Mouse (Mus musculus) heart, embryonic 14.5 days (tissue): Measurements from ENCODE around the gene Mettl7a2. TPM values are rescaled to one million over a fixed set of nuclear protein-coding genes. Genes with fewer than 3 reads are reported as not detected.
"Not testable (repeated sequence)": the region's sequence is repeated elsewhere in the genome, so short reads cannot be mapped to it uniquely, and the experiment has no call there.

Source experiments
- ATAC-seq: fragments of 200-750 bp; cut with Nextera tagmentation; 2 replicates; pipeline ENCODE4 v1.8.0; 2017; ENCODE audit warnings: low read depth, moderate TSS enrichment; ENCODE audit not compliant: insufficient number of reproducible peaks, insufficient read depth, low FRiP score
- H3K27ac ChIP-seq, 2 experiments: fragments of 200-500 bp in 1 of 2; fragments of 300-500 bp in 1 of 2; sonication (generic) in 1 of 2; replicated peaks in 1 of 2; 2 replicates each; pipeline ENCODE4 v1.5.1; 2012 to 2014; ENCODE audit warnings: low read depth in 2 of 2, low read length in 2 of 2, control low read depth in 1 of 2, mild to moderate bottlenecking in 1 of 2, mixed read lengths in 1 of 2; ENCODE audit not compliant: control insufficient read depth in 1 of 2, insufficient read depth in 1 of 2
- H3K27me3 ChIP-seq: fragments of 300-500 bp; sonication (generic); 2 replicates; pipeline ENCODE4 v1.6.1; 2014; ENCODE audit warnings: mild to moderate bottlenecking, low read length, control low read depth; ENCODE audit not compliant: control insufficient read depth, insufficient read depth
- H3K36me3 ChIP-seq: fragments of 300-500 bp; sonication (generic); 2 replicates; pipeline ENCODE4 v1.6.1; 2014; ENCODE audit warnings: mild to moderate bottlenecking, control low read depth, low read length, mixed read lengths; ENCODE audit not compliant: control insufficient read depth, insufficient read depth
- H3K4me1 ChIP-seq, 2 experiments: fragments of 200-500 bp in 1 of 2; fragments of 300-500 bp in 1 of 2; sonication (generic) in 1 of 2; 2 replicates each; pipeline ENCODE4 v1.6.1; 2012 to 2014; ENCODE audit warnings: low read length in 2 of 2, control low read depth in 1 of 2, mixed read lengths in 1 of 2; ENCODE audit not compliant: control insufficient read depth in 2 of 2, insufficient read depth in 2 of 2
- H3K4me2 ChIP-seq: fragments of 300-500 bp; sonication (generic); 2 replicates; pipeline ENCODE4 v1.6.1; 2014; ENCODE audit warnings: mild to moderate bottlenecking, low read length
- H3K4me3 ChIP-seq, 2 experiments: fragments of 200-500 bp in 1 of 2; fragments of 300-500 bp in 1 of 2; sonication (generic) in 1 of 2; 2 replicates each; pipeline ENCODE4 v1.5.1; 2012 to 2014; ENCODE audit warnings: low read length in 2 of 2, mild to moderate bottlenecking in 2 of 2, control low read depth in 1 of 2, low read depth in 1 of 2, moderate library complexity in 1 of 2; ENCODE audit not compliant: control insufficient read depth in 1 of 2, insufficient read depth in 1 of 2
- H3K9ac ChIP-seq: fragments of 300-500 bp; sonication (generic); 2 replicates; pipeline ENCODE4 v1.6.1; 2014; ENCODE audit warnings: mild to moderate bottlenecking, low read length
- H3K9me3 ChIP-seq: fragments of 300-500 bp; sonication (generic); 2 replicates; pipeline ENCODE4 v1.6.1; 2016; ENCODE audit warnings: low read length, control low read depth; ENCODE audit not compliant: control insufficient read depth
- WGBS: fragments of 180-500 bp; shearing (Covaris S2); extraction: QIAGEN DNeasy Blood & Tissue Kit; methylation state at CpG from one replicate; pipeline ENCODE4 v1.1.7; 2014; 5-methylcytosine and 5-hydroxymethylcytosine counted together
- polyA plus RNA-seq: library from polyadenylated mRNA; unstranded; fragments of >200 nt; fragmentation: Nextera tagmentation; extraction: Ambion mirVana; gene quantifications from 2 replicates; pipeline ENCODE4 v1.2.1, GENCODE M21; 2014

Mettl7a2 gene
- polyA plus RNA-seq, 1 experiment from 2014 or later: not detected

GRCm38 (mm10) chr15:100328089-100328488 lies 24.9 kb upstream of the Mettl7a2 start:
- H3K9ac ChIP-seq, H3K4me2 ChIP-seq, H3K9me3 ChIP-seq, H3K36me3 ChIP-seq, ATAC-seq, H3K27ac ChIP-seq, H3K27me3 ChIP-seq, H3K4me3 ChIP-seq, H3K4me1 ChIP-seq: not testable (repeated sequence)
- WGBS: 57% methylated on average over 3 of the region's 4 CpGs

GRCm38 (mm10) chr15:100329336-100329735 lies 23.7 kb upstream of the Mettl7a2 start:
- not testable (repeated sequence) for H3K27me3 ChIP-seq, H3K36me3 ChIP-seq, H3K27ac ChIP-seq, H3K9ac ChIP-seq, H3K4me3 ChIP-seq, ATAC-seq, H3K4me1 ChIP-seq, H3K4me2 ChIP-seq, H3K9me3 ChIP-seq
- WGBS: 86% methylated on average over 10 of the region's 10 CpGs

DNA sequence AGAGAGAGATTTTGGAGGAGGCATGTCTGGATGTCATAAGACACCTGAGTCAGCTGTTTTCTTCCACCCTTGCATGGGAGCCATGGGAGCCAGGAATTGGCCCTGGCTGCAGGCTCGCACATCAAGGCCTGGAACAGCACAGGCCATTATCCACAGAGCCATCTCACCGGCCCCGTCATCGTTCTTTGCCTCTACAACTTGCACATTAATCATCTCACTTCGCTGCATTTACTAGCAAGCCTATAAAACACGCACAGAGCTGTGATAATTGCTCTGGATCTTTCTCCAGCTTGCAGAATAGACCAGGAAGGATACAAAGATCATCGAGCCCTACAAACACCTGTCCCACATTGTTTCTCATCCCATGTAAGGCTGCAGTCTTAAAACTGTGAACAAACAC lies 22.3 kb upstream of the Mettl7a2 start:
- Histone ChIP-seq H3K4me2 (no peak overlapping the region), H3K36me3 (no peaks in the 10 kb centered on the region), H3K9me3 (no peaks in the 10 kb centered on the region), H3K4me3 (no peak overlapping the region), H3K4me1 (no peaks in the 10 kb centered on the region), H3K27ac (no peak overlapping the region), H3K27me3 (no peaks in the 10 kb centered on the region), H3K9ac (no peak overlapping the region)
- 93% methylated on average over 7 of the region's 7 CpGs for WGBS
- ATAC-seq: no peak

DNA sequence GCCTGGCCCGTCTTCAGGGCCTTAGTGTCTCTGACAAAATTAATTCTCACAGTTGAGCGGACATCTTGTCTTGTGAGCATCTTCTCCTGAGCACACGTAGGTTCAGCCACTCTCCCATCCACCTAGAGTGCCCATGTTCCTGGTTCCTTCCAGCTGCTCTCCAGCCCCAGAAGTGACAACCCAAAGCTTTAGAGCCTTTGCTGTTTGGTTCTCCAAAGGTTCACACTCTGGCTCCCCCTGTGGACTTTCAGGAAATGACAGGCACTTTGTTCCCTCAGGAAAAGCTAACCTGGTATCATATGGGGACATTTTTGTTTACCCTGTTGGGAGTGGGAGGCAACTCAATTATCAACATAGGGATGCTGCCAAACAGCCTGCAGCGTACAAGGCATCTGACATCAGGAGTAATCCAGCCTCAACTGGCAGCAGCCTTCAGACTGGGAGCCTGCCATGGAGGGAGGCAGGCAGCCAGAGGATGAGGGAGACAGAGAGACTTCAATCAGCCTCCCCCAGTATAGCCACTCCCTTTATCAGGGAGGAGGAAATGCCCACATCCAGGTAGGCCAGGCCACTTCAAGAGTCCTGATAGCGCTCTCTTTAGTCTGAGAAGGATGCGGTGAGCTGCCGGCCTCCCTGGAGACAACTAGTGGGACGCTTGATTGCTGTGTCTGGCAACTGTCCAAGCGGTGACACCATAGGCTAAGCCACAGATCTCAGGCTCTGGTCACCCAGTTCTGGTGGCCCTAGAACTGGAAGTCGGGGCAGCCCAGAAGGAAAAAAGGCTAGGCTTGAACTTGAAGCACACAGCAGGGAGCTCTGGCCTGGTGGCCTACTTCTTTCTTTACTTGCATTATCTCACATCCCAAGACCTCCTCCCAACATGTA lies 20.7 kb upstream of the Mettl7a2 start:
- H3K4me3 ChIP-seq, H3K27ac ChIP-seq, H3K9ac ChIP-seq, H3K4me1 ChIP-seq, ATAC-seq, H3K4me2 ChIP-seq, H3K9me3 ChIP-seq, H3K36me3 ChIP-seq, H3K27me3 ChIP-seq: not testable (repeated sequence)
- WGBS: 25% methylated on average over 2 of the region's 10 CpGs

GRCm38 (mm10) chr15:100334629-100335028 lies 18.4 kb upstream of the Mettl7a2 start, which contains the start of gene Mettl7a3:
Gene Mettl7a3, plus strand, starts transcription at chr15:100334929.
- H3K4me2 ChIP-seq: no peak within 1 kb of the TSS
- no peaks in the 10 kb centered on the region for H3K27me3 ChIP-seq
- H3K36me3 ChIP-seq: no peaks in the 10 kb centered on the region
- WGBS: 83% methylated on average over 10 of the region's 10 CpGs
- H3K27ac ChIP-seq: no peak within 1 kb of the TSS
- no peaks in the 10 kb centered on the region for H3K4me1 ChIP-seq
- H3K9me3 ChIP-seq: no peaks in the 10 kb centered on the region
- H3K4me3 ChIP-seq: no peak within 1 kb of the TSS
- H3K9ac ChIP-seq: no peak within 1 kb of the TSS
- no peak for ATAC-seq

DNA sequence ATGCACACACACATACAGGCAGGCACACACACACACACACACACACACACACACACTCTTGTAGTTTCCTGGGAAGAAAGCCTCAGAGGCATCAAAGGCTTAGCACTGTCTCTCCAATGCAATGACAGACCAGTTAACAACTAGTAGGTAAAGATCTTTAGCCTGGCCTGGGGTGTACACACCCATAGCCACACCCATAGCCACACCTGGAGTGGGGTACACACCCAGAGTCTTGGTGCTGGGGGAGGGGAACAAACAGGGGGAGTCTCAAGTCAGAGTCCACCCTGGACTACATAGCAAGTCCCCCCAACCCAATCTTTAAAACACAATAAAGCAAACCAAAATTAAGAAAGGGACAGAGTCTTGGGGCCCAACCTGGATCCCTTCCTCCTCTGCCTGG lies 15.7 kb upstream of the Mettl7a2 start:
- not testable (repeated sequence) for H3K4me2 ChIP-seq, ATAC-seq, H3K9me3 ChIP-seq, H3K4me1 ChIP-seq, H3K36me3 ChIP-seq, H3K27me3 ChIP-seq, H3K4me3 ChIP-seq, H3K9ac ChIP-seq, H3K27ac ChIP-seq

DNA sequence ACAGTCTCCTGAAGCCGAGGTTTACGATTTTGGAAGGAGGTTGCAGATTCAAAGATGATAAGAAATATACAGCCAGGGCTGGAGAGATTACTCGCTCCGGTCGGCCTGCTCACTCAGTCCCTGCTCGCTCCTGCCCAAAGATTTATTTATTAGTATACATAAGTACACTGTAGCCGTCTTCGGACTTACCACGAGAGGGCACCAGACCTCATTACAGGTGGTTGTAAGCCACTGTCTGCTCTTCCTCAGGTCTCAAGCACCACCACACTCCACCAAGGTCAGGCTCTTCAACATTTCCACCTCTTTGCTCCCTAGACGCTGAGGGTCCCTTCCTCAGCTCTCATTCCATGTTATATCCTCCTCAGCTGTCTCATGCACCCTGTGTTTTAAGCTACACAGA lies 15.2 kb upstream of the Mettl7a2 start:
- H3K9me3 ChIP-seq, H3K4me2 ChIP-seq, ATAC-seq, H3K36me3 ChIP-seq, H3K27ac ChIP-seq, H3K4me3 ChIP-seq, H3K27me3 ChIP-seq, H3K9ac ChIP-seq, H3K4me1 ChIP-seq: not testable (repeated sequence)
- WGBS: 40% methylated on average over 10 of the region's 10 CpGs
